Comparison of ENCODE assay signal across 8 mouse cellular contexts in the genomic region with DNA sequence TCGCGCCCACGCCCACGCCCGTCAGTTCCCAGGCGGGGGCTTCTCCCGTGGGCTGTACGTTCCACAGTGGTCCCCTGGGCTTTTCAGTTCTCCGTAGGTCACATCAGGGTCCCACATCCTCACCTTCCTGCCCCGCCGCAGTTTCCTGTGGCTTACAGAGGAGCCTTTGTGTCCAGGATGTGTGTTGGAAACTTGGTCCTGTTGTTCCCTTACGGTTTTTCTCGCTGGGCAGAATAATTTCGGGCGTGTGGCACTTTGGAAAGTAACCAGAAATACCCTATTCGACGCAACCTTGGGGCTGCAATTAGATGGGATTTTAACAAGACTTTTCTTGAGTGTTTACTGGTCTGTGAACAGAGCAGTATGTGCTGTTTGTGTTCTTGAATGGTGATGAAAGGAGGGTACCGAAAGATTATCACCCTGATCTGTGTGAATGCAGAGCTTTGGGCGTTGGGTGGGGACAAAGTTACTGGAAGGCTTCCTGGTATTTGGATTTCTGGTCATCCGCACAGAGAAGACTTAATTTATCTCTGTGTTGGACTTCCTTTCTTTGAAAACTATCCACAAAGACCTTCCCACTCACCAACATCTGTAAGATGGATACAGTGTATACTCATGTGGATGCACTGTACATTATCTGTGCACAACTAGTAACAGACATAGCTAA. TPM values are rescaled to one million over a fixed set of nuclear protein-coding genes. Genes with fewer than 3 reads are reported as not detected.
DNase-seq lines count a peak whose midpoint lies in the region; ATAC-seq lines count a peak whose summit lies in the region.

No protein-coding gene starts in this region.

- no peaks in the 10 kb centered on the region for H3K9me3 ChIP-seq in erythroblast, embryonic 14.5 days (ENCODE audit: control insufficient read depth, low read length)
- no peaks in the 10 kb centered on the region for H3K9me3 ChIP-seq in kidney, embryonic 15.5 days (replicated peaks)
- no peaks in the 10 kb centered on the region for H3K9me3 ChIP-seq in midbrain, embryonic 10.5 days (replicated peaks)

- H3K4me2 ChIP-seq in kidney, embryonic 15.5 days = peak overlapping the region; percentile 59

- under 1% methylated on average over 20 of the region's 20 CpGs for WGBS in kidney, embryonic 15.5 days
- 2% methylated on average over 20 of the region's 20 CpGs for WGBS in midbrain, embryonic 10.5 days

- ATAC-seq in kidney, embryonic 15.5 days (replicated peaks; ENCODE audit: low FRiP score) = no peak; the same call in 1 of the 2 replicates
- ATAC-seq in megakaryocyte progenitor cell, adult 5-6 weeks (replicated peaks; ENCODE audit: poor library complexity) = no peak

- H3K9ac ChIP-seq in kidney, embryonic 15.5 days = peak overlapping the region; percentile 89

- DNase-seq in thymus, postnatal 14 days = peak; percentile 68
- no peak for DNase-seq in thymus, postnatal 10 days (ENCODE audit: low spot score in 2 of 2)
- no peak for DNase-seq in midbrain, embryonic 10.5 days (ENCODE audit: low spot score)
- DNase-seq in left cerebral cortex, adult 18-20 months (ENCODE audit: low spot score in 2 of 2) = no peak
- no peak for DNase-seq in cerebellum, postnatal 4 days (ENCODE audit: low spot score in 2 of 2)

- peak overlapping the region; percentile 97 for H3K27ac ChIP-seq in kidney, embryonic 15.5 days
- H3K27ac ChIP-seq in midbrain, embryonic 10.5 days (replicated peaks) = peak overlapping the region; percentile 96

- H3K4me1 ChIP-seq in erythroblast, embryonic 14.5 days (ENCODE audit: control insufficient read depth) = peaks cover 64% of the 10 kb centered on the region
- peaks cover 18% of the 10 kb centered on the region for H3K4me1 ChIP-seq in kidney, embryonic 15.5 days
- peaks cover 16% of the 10 kb centered on the region for H3K4me1 ChIP-seq in midbrain, embryonic 10.5 days

- H3K27me3 ChIP-seq in erythroblast, embryonic 14.5 days (ENCODE audit: control insufficient read depth) = no peaks in the 10 kb centered on the region
- H3K27me3 ChIP-seq in kidney, embryonic 15.5 days = no peaks in the 10 kb centered on the region
- H3K27me3 ChIP-seq in midbrain, embryonic 10.5 days (ENCODE audit: low read depth, poor library complexity, severe bottlenecking) = no peaks in the 10 kb centered on the region

- H3K4me3 ChIP-seq in erythroblast, embryonic 14.5 days (replicated peaks) = peak overlapping the region; percentile 93
- peak overlapping the region; percentile 70 for H3K4me3 ChIP-seq in kidney, embryonic 15.5 days (replicated peaks)
- peak overlapping the region; percentile 82 for H3K4me3 ChIP-seq in midbrain, embryonic 10.5 days

- H3K36me3 ChIP-seq in erythroblast, embryonic 14.5 days (ENCODE audit: control insufficient read depth) = peaks cover 30% of the 10 kb centered on the region
- no peaks in the 10 kb centered on the region for H3K36me3 ChIP-seq in kidney, embryonic 15.5 days
- no peaks in the 10 kb centered on the region for H3K36me3 ChIP-seq in midbrain, embryonic 10.5 days

RNA-seq across cellular contexts. Expression of a gene that starts 0.6 kb away (rescaled TPM):
- polyA plus RNA-seq in erythroblast, embryonic 14.5 days (2012) = 0.48 and 0.75 TPM in 2 replicates
- 86.1 and 88.3 TPM in 2 replicates for polyA plus RNA-seq in kidney, embryonic 15.5 days (2015; fragmentation: Nextera tagmentation; extraction: Ambion mirVana)
- 65.6 and 73.6 TPM in 2 replicates for polyA plus RNA-seq in midbrain, embryonic 10.5 days (2016; fragmentation: Nextera tagmentation; extraction: Ambion mirVana)
- total RNA-seq in megakaryocyte progenitor cell, adult 5-6 weeks (2015) = 35.8 and 37.3 TPM in 2 replicates
- total RNA-seq in megakaryocyte progenitor cell, adult 5-6 weeks (2017) = 47.9 and 60.3 TPM in 2 replicates
- total RNA-seq in left cerebral cortex, adult 18-20 months (2021) = 10 to 100 TPM; 25.8 to 26.9 TPM

Comparison
In these comparisons a context has a peak if more than half of its experiments do, and no peak if none do; other contexts are left out.
1. RNA of a gene that starts 0.6 kb away (polyA plus RNA-seq): 86.1 to 88.3 TPM in kidney, embryonic 15.5 days and 65.6 to 73.6 TPM in midbrain, embryonic 10.5 days; 0.48 to 0.75 TPM in erythroblast, embryonic 14.5 days; every median in the first group is over 10 times any median in the second.
2. Peak in every context shown above with its lines, with median percentiles within 50 percentile points of each other: H3K4me3 ChIP-seq.